Mouse (Mus musculus): ENCODE results near the gene Emp3. TPM values are rescaled to one million over a fixed set of nuclear protein-coding genes. Genes with fewer than 3 reads are reported as not detected.
A peak's percentile ranks its signal among the peaks of the same experiment; 100 is the strongest.
"Not testable (repeated sequence)": the region's sequence is repeated elsewhere in the genome, so short reads cannot be mapped to it uniquely, and the experiment has no call there.

Gene Emp3
- polyA plus RNA-seq, 1 experiment from 2014 or later, result 78.5 TPM

- H3K4me2 ChIP-seq (replicated peaks), result no peak overlapping the region
- WGBS, result 91% methylated on average over 16 of the region's 16 CpGs
- peaks cover 23% of the 10 kb centered on the region for H3K36me3 ChIP-seq
- no peak overlapping the region for H3K27ac ChIP-seq
- no peak overlapping the region for H3K9ac ChIP-seq
- ATAC-seq (ENCODE audit: insufficient number of reproducible peaks, insufficient read depth, low FRiP score, low TSS enrichment), result no peak
- H3K27me3 ChIP-seq, result no peaks in the 10 kb centered on the region
- H3K9me3 ChIP-seq, result no peaks in the 10 kb centered on the region; the same call in 1 of the 2 replicates
- H3K4me3 ChIP-seq, result no peak overlapping the region
- 0 out of 2 replicates have a peak, but pooled peaks cover under 1% of the 10 kb centered on the region for H3K4me1 ChIP-seq
These were observed 12.1 kb downstream of the Emp3 start for GRCm38 (mm10) chr7:45909145-45909544.

- no peaks in the 10 kb centered on the region for H3K4me1 ChIP-seq
- peaks cover 23% of the 10 kb centered on the region for H3K36me3 ChIP-seq
- peaks cover 4% of the 10 kb centered on the region; the same call in 1 of the 2 replicates for H3K9me3 ChIP-seq
- no peak overlapping the region for H3K4me3 ChIP-seq
- no peaks in the 10 kb centered on the region for H3K27me3 ChIP-seq
- H3K4me2 ChIP-seq (replicated peaks), result no peak overlapping the region
- no peak for ATAC-seq (ENCODE audit: insufficient number of reproducible peaks, insufficient read depth, low FRiP score, low TSS enrichment)
- no peak overlapping the region for H3K27ac ChIP-seq
- H3K9ac ChIP-seq, result no peak overlapping the region
These were observed 12.8 kb downstream of the Emp3 start for GRCm38 (mm10) chr7:45908384-45908783.

- Histone ChIP-seq H3K4me3 (no peak overlapping the region), H3K27me3 (no peaks in the 10 kb centered on the region), H3K27ac (no peak overlapping the region), H3K4me2 (replicated peaks) (no peak overlapping the region), H3K9me3 (peaks cover 4% of the 10 kb centered on the region; the same call in 1 of the 2 replicates), H3K9ac (no peak overlapping the region), H3K4me1 (no peaks in the 10 kb centered on the region), H3K36me3 (peaks cover 23% of the 10 kb centered on the region)
- no peak for ATAC-seq (ENCODE audit: insufficient number of reproducible peaks, insufficient read depth, low FRiP score, low TSS enrichment)
- WGBS, result 82% methylated on average over 9 of the region's 9 CpGs
These were observed 14.6 kb downstream of the Emp3 start for GRCm38 (mm10) chr7:45906622-45907021.

DNA sequence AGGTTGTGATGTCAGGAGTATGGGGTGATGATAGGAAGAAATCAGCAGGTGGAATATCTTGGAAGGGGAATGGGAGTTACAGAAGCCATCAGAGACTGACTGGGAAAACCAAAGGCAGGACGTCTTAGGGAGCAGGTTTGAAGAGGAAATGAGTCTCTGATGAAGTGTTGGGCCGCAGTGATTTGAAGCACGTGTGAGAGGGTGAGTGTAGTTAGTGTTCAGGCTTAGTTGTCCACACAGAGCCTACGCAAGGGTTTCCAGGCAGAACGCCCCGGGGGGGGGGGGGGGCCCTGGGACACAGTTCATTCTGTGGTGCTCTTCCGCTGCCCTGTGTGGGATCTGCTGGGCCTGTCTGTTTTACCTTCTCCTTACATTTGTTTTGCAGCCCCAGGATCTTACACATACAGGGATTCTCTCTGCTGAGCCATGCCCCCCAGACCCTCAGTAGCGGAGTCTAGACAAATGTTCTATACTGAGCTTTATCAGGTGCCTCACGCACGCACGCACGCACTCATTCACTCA lies 18.7 kb downstream of the Emp3 start:
- ATAC-seq (ENCODE audit: insufficient number of reproducible peaks, insufficient read depth, low FRiP score, low TSS enrichment), result no peak
- 81% methylated on average over 12 of the region's 12 CpGs for WGBS

DNA sequence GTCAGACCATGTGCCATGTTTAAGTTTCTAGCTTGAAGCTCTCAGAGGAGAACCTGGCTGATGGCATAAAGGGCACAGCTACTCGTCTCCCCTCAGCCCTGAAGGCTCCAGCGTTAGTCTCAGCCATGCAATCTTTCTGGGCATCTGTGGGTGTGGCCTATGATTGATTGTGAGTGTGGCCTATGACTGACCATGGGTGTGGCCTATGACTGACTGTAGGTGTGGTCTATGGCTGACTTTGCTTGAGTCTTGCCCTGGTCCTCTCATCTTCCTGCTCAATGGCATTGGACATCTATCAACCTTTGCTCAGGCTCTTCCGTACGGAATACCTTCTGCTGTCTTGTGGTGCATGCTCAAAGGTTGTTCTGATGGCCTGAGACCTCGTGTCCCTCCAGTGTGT lies 19.6 kb downstream of the Emp3 start:
- no peak overlapping the region for H3K9ac ChIP-seq
- no peak overlapping the region for H3K4me3 ChIP-seq
- WGBS, result 48% methylated on average over 5 of the region's 5 CpGs
- H3K27me3 ChIP-seq, result no peaks in the 10 kb centered on the region
- no peak overlapping the region for H3K4me2 ChIP-seq (replicated peaks)
- no peaks in the 10 kb centered on the region for H3K36me3 ChIP-seq
- H3K27ac ChIP-seq, result no peak overlapping the region
- H3K4me1 ChIP-seq, result 0 out of 2 replicates have a peak, but pooled peaks cover 8% of the 10 kb centered on the region
- peaks cover 4% of the 10 kb centered on the region; the same call in 1 of the 2 replicates for H3K9me3 ChIP-seq
- ATAC-seq (ENCODE audit: insufficient number of reproducible peaks, insufficient read depth, low FRiP score, low TSS enrichment), result no peak

More for the DNA sequence above, 18.7 kb downstream of the Emp3 start:
- Histone ChIP-seq H3K36me3 (peaks cover 5% of the 10 kb centered on the region; the same call in 1 of the 2 replicates), H3K9me3 (peaks cover 4% of the 10 kb centered on the region; the same call in 1 of the 2 replicates), H3K27ac (no peak overlapping the region), H3K4me3 (no peak overlapping the region), H3K9ac (no peak overlapping the region), H3K4me2 (replicated peaks) (no peak overlapping the region), H3K27me3 (no peaks in the 10 kb centered on the region), H3K4me1 (0 out of 2 replicates have a peak, but pooled peaks cover 6% of the 10 kb centered on the region)

DNA sequence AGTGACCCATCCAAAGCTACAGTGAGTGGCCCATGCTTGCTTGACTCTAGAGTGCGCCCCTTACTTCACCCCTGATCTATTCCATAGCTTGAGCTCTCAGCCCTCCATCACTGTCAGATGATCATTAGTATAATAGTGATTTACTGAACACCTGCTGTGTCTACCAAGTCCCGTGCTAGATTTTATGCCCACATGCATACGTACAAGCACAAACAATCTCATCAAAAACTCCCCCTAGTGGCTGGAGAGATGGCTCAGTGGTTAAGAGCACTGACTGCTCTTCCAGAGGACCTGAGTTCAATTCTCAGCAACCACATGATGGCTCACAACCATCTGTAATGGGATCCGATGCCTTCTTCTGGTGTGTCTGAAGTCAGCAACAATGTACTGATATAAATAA lies 23.1 kb downstream of the Emp3 start:
- 62% methylated on average over 4 of the region's 4 CpGs for WGBS
- ATAC-seq (ENCODE audit: insufficient number of reproducible peaks, insufficient read depth, low FRiP score, low TSS enrichment); H3K4me3 ChIP-seq; H3K4me1 ChIP-seq; H3K27me3 ChIP-seq; H3K36me3 ChIP-seq; H3K9me3 ChIP-seq; H3K27ac ChIP-seq; H3K9ac ChIP-seq: not testable (repeated sequence)
- H3K4me2 ChIP-seq (replicated peaks), result peak overlapping the region; percentile 81

DNA sequence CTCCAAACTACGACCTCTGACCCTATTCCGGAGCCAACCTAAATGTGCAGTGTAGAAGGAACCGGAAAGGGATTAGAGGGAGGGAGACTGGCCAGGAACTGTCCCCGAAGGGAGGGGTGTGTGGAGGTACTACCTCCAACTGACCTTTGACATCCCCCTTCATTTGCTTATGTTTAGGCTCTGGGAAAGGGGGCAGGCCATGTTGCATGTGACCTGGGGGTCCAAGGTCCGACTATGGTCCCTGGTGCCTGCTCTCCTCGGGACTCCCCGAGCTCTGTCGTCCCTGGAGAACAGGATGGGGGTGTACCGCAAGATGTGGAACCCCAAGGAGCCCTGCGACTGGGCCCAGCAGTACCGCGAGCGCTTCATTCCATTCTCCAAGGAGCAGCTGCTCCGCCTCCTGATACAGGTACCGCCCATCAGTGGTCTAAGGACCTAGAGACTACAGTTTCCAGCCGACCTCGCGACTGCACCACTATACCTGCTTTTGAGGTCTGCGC lies 23.9 kb downstream of the Emp3 start:
- H3K36me3 ChIP-seq, result no peaks in the 10 kb centered on the region
- H3K9me3 ChIP-seq, result no peaks in the 10 kb centered on the region
- peak overlapping the region; percentile 56 for H3K9ac ChIP-seq
- no peaks in the 10 kb centered on the region for H3K27me3 ChIP-seq
- H3K4me2 ChIP-seq (replicated peaks), result peak overlapping the region; percentile 81
- peak overlapping the region; percentile 53 for H3K4me3 ChIP-seq
- peaks cover 8% of the 10 kb centered on the region; the same call in 1 of the 2 replicates for H3K4me1 ChIP-seq
- ATAC-seq (ENCODE audit: insufficient number of reproducible peaks, insufficient read depth, low FRiP score, low TSS enrichment), result peak; percentile 67
- H3K27ac ChIP-seq, result peak overlapping the region; percentile 75
- under 1% methylated on average over 19 of the region's 19 CpGs for WGBS

- ATAC-seq (ENCODE audit: insufficient number of reproducible peaks, insufficient read depth, low FRiP score, low TSS enrichment), result peak; percentile 81
- 1% methylated on average over 40 of the region's 40 CpGs for WGBS
- H3K4me1 ChIP-seq, result peaks cover 8% of the 10 kb centered on the region; the same call in 1 of the 2 replicates
- H3K27me3 ChIP-seq, result no peaks in the 10 kb centered on the region
- no peaks in the 10 kb centered on the region for H3K36me3 ChIP-seq
- peak within 1 kb of the TSS; percentile 75 for H3K27ac ChIP-seq
- no peaks in the 10 kb centered on the region for H3K9me3 ChIP-seq
- H3K9ac ChIP-seq, result peak within 1 kb of the TSS; percentile 56
- peak within 1 kb of the TSS; percentile 81 for H3K4me2 ChIP-seq (replicated peaks)
- peak within 1 kb of the TSS; percentile 53 for H3K4me3 ChIP-seq
These were observed 24.5 kb downstream of the Emp3 start, which contains the start of the genes Syngr4 and Tmem143 for GRCm38 (mm10) chr7:45896517-45897257. Gene Syngr4 (minus strand): TSS chr7:45896714. Gene Tmem143 (plus strand): TSS chr7:45896941.

DNA sequence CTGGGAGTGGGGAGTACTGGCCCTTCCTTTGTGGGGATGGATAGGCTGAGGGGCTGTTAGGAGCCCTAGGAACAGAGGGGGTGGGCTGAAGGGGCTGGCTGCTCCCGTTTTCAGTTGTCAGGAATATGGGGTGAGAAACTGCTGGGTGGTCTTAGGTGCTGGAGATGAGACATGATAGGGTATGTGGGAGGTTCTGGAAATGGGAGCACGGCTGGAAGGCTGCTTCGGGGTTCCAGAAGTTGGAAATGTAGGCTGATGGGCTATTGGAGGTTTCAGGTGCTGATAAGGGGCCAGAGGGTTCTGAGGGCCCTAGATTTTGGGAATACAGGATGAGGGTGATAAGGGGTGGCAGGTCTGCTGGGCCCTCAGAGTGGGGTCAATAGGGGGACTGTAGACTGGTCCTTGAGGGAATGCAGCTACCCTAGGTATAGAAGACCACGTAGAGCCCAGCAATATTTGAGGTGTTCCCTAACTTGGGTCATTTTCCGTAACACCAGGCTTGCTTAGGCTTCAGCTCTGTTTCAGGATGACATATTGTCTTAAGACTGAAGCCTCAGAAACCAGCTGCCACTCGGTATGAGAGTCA lies 25.2 kb downstream of the Emp3 start:
- H3K4me2 ChIP-seq (replicated peaks), result peak overlapping the region; percentile 43
- H3K4me1 ChIP-seq, result peaks cover 8% of the 10 kb centered on the region; the same call in 1 of the 2 replicates
- H3K4me3 ChIP-seq, result 0 out of 2 replicates have a peak overlapping the region, but pooled peaks have one; percentile 18
- H3K27me3 ChIP-seq, result no peaks in the 10 kb centered on the region
- 71% methylated on average over 6 of the region's 6 CpGs for WGBS
- peak overlapping the region; percentile 27; the same call in 1 of the 2 replicates for H3K9ac ChIP-seq
- peak overlapping the region; percentile 60; the same call in 1 of the 2 replicates for H3K27ac ChIP-seq
- H3K9me3 ChIP-seq, result no peaks in the 10 kb centered on the region
- peak; percentile 32 for ATAC-seq (ENCODE audit: insufficient number of reproducible peaks, insufficient read depth, low FRiP score, low TSS enrichment)
- H3K36me3 ChIP-seq, result no peaks in the 10 kb centered on the region

- no peak overlapping the region for H3K4me2 ChIP-seq (replicated peaks)
- WGBS, result 89% methylated on average over 2 of the region's 2 CpGs
- H3K9ac ChIP-seq, result no peak overlapping the region
- H3K36me3 ChIP-seq, result no peaks in the 10 kb centered on the region
- no peak for ATAC-seq (ENCODE audit: insufficient number of reproducible peaks, insufficient read depth, low FRiP score, low TSS enrichment)
- H3K27me3 ChIP-seq, result no peaks in the 10 kb centered on the region
- no peaks in the 10 kb centered on the region for H3K9me3 ChIP-seq
- H3K4me3 ChIP-seq, result no peak overlapping the region
- H3K4me1 ChIP-seq, result peaks cover 4% of the 10 kb centered on the region; the same call in 1 of the 2 replicates
- no peak overlapping the region for H3K27ac ChIP-seq
These were observed 28.6 kb downstream of the Emp3 start for GRCm38 (mm10) chr7:45892651-45893050.

- no peak overlapping the region for H3K9ac ChIP-seq
- H3K36me3 ChIP-seq, result peaks cover 31% of the 10 kb centered on the region
- ATAC-seq (ENCODE audit: insufficient number of reproducible peaks, insufficient read depth, low FRiP score, low TSS enrichment), result no peak
- no peaks in the 10 kb centered on the region for H3K27me3 ChIP-seq
- no peak overlapping the region for H3K4me3 ChIP-seq
- H3K9me3 ChIP-seq, result no peaks in the 10 kb centered on the region
- WGBS, result 62% methylated on average over 3 of the region's 3 CpGs
- H3K27ac ChIP-seq, result no peak overlapping the region
- no peak overlapping the region for H3K4me2 ChIP-seq (replicated peaks)
- no peaks in the 10 kb centered on the region for H3K4me1 ChIP-seq
These were observed 34.0 kb downstream of the Emp3 start for GRCm38 (mm10) chr7:45887246-45887645.

Measured in embryonic facial prominence, embryonic 12.5 days (tissue).